Comparison of ENCODE assay signal across 18 mouse cellular contexts in genomic region chr11:11730062-11730461, GRCm38 (mm10). TPM values are rescaled to one million over a fixed set of nuclear protein-coding genes. Genes with fewer than 3 reads are reported as not detected.
A peak's percentile ranks its signal among the peaks of the same experiment; 100 is the strongest.
DNase-seq lines count a peak whose midpoint lies in the region; ATAC-seq and TF ChIP-seq lines count a peak whose summit lies in the region.
"Had no signal": no experiment of that assay in that cellular context is flagged by ENCODE, and none has a peak within 500 bp of the region (broad histone marks: within the 10 kb centered on the region; RNA-seq: fewer than 3 reads in every experiment).

No protein-coding gene starts in this region.

- H3K9ac ChIP-seq in heart, embryonic 11.5 days (ENCODE audit: low read depth, low read length): no peak overlapping the region
- peak overlapping the region; percentile 2; the same call in 1 of the 2 replicates for H3K9ac ChIP-seq in liver, embryonic 14.5 days (replicated peaks)
- H3K9ac ChIP-seq in midbrain, embryonic 13.5 days (replicated peaks): no peak overlapping the region
- H3K9ac ChIP-seq in hindbrain, embryonic 11.5 days (ENCODE audit: low read depth, low read length): no peak overlapping the region
- H3K9ac ChIP-seq: embryonic facial prominence, embryonic 15.5 days; forebrain, embryonic 13.5 days; hindbrain, embryonic 13.5 days; neural tube, embryonic 12.5 days had no signal

- no peak for TF ChIP-seq CTCF in bone marrow, adult 2 months (IDR thresholded peaks at IDR 0.05; ENCODE audit: control insufficient read depth, insufficient read depth, low read length)
- TF ChIP-seq CTCF in liver, embryonic 14.5 days (IDR thresholded peaks at IDR 0.05; ENCODE audit: low read depth): no peak

- TF ChIP-seq POLR2A in bone marrow, adult 2 months (IDR thresholded peaks at IDR 0.05; ENCODE audit: borderline replicate concordance, control insufficient read depth, low read depth, low read length): no peak

- H3K4me2 ChIP-seq in heart, embryonic 11.5 days: no peak overlapping the region
- peak overlapping the region; percentile 5 for H3K4me2 ChIP-seq in liver, embryonic 14.5 days (ENCODE audit: low read depth)
- H3K4me2 ChIP-seq in midbrain, embryonic 13.5 days (replicated peaks): no peak overlapping the region
- H3K4me2 ChIP-seq in hindbrain, embryonic 11.5 days (replicated peaks; ENCODE audit: low read depth, low read length): no peak overlapping the region
- H3K4me2 ChIP-seq: embryonic facial prominence, embryonic 15.5 days; forebrain, embryonic 13.5 days; hindbrain, embryonic 13.5 days; neural tube, embryonic 12.5 days had no signal

- intact Hi-C loops in heart, postnatal 25 days (cut with DNase I): no loop called here

- H3K9me3 ChIP-seq in heart, embryonic 11.5 days (replicated peaks; ENCODE audit: control insufficient read depth, low read length): no peaks in the 10 kb centered on the region
- no peaks in the 10 kb centered on the region for H3K9me3 ChIP-seq in liver, embryonic 14.5 days (ENCODE audit: control insufficient read depth, low read length)
- no peaks in the 10 kb centered on the region for H3K9me3 ChIP-seq in midbrain, embryonic 13.5 days
- no peaks in the 10 kb centered on the region for H3K9me3 ChIP-seq in hindbrain, embryonic 11.5 days (ENCODE audit: control insufficient read depth, low read length)
- H3K9me3 ChIP-seq: embryonic facial prominence, embryonic 15.5 days; forebrain, embryonic 13.5 days; hindbrain, embryonic 13.5 days; megakaryocyte, embryonic 14.5 days; neural tube, embryonic 12.5 days had no signal

- H3K27ac ChIP-seq in heart, embryonic 11.5 days (ENCODE audit: low read depth, low read length): peak overlapping the region; percentile 57
- peak overlapping the region; percentile 51; the same call in 1 of the 2 replicates for H3K27ac ChIP-seq in bone marrow, adult 2 months (ENCODE audit: control insufficient read depth, insufficient read depth, low read depth, low read length, poor library complexity)
- H3K27ac ChIP-seq in liver, embryonic 14.5 days: peak overlapping the region; percentile 95
- H3K27ac ChIP-seq in midbrain, embryonic 13.5 days: no peak overlapping the region
- no peak overlapping the region for H3K27ac ChIP-seq in hindbrain, embryonic 11.5 days (ENCODE audit: low read depth, low read length)
- H3K27ac ChIP-seq: embryonic facial prominence, embryonic 15.5 days; forebrain, embryonic 13.5 days; hindbrain, embryonic 13.5 days; neural tube, embryonic 12.5 days had no signal

- 64% methylated on average over 1 of the region's 1 CpGs for WGBS in heart, embryonic 11.5 days (ENCODE audit: insufficient replicate concordance)
- WGBS in bone marrow, adult 2 months: 9% methylated on average over 1 of the region's 1 CpGs
- WGBS in liver, embryonic 14.5 days (ENCODE audit: insufficient replicate concordance): 10% methylated on average over 1 of the region's 1 CpGs
- 88% methylated on average over 1 of the region's 1 CpGs for WGBS in midbrain, embryonic 13.5 days
- WGBS in hindbrain, embryonic 11.5 days: 91% methylated on average over 1 of the region's 1 CpGs

- TF ChIP-seq EP300 in liver, embryonic 14.5 days (IDR thresholded peaks at IDR 0.05; ENCODE audit: low read depth): no peak

- DNase-seq in heart, postnatal 25 days (ENCODE audit: low spot score): no peak
- no peak for DNase-seq in liver, embryonic 14.5 days (ENCODE audit: low read depth in 3 of 3, low spot score in 3 of 3)
- no peak for DNase-seq in hindbrain, embryonic 11.5 days (ENCODE audit: low spot score)
- DNase-seq: adrenal gland, postnatal 25 days; cerebellum, adult 8-10 months; right cerebral cortex, postnatal 25 days; thymus, postnatal 25 days had no signal

- no peak for ATAC-seq in heart, embryonic 11.5 days (replicated peaks; ENCODE audit: insufficient number of reproducible peaks, low FRiP score, low TSS enrichment)
- no peak for ATAC-seq in liver, embryonic 14.5 days (ENCODE audit: insufficient read depth)
- ATAC-seq in monocyte, adult 5-6 weeks (replicated peaks; ENCODE audit: insufficient number of reproducible peaks, low FRiP score, low TSS enrichment, poor library complexity, severe bottlenecking): peak; percentile 77
- no peak for ATAC-seq in midbrain, embryonic 13.5 days
- ATAC-seq in hindbrain, embryonic 11.5 days (ENCODE audit: low FRiP score): no peak
- ATAC-seq: activated CD4-positive, CD25-positive, alpha-beta regulatory T cell, adult 4 months; forebrain, embryonic 13.5 days; Patski had no signal

- H3K4me1 ChIP-seq in heart, embryonic 11.5 days (ENCODE audit: control insufficient read depth, insufficient read depth, low read length): 0 out of 2 replicates have a peak, but pooled peaks cover 2% of the 10 kb centered on the region
- H3K4me1 ChIP-seq in bone marrow, adult 2 months (ENCODE audit: control insufficient read depth, insufficient read depth, low read length): peaks cover 34% of the 10 kb centered on the region
- H3K4me1 ChIP-seq in liver, embryonic 14.5 days (replicated peaks; ENCODE audit: control insufficient read depth in 2 of 2, insufficient read depth in 2 of 2, low read length in 1 of 2): peaks cover 91 to 95% of the 10 kb centered on the region in 2 experiments
- no peaks in the 10 kb centered on the region for H3K4me1 ChIP-seq in midbrain, embryonic 13.5 days (replicated peaks)
- no peaks in the 10 kb centered on the region for H3K4me1 ChIP-seq in hindbrain, embryonic 11.5 days (replicated peaks; ENCODE audit: control insufficient read depth, insufficient read depth, low read length)
- H3K4me1 ChIP-seq: embryonic facial prominence, embryonic 15.5 days; forebrain, embryonic 13.5 days; hindbrain, embryonic 13.5 days; neural tube, embryonic 12.5 days had no signal

- H3K27me3 ChIP-seq in heart, embryonic 11.5 days (ENCODE audit: control insufficient read depth, insufficient read depth, low read length): no peaks in the 10 kb centered on the region
- H3K27me3 ChIP-seq in liver, embryonic 14.5 days (ENCODE audit: control insufficient read depth, insufficient read depth, low read length): no peaks in the 10 kb centered on the region
- H3K27me3 ChIP-seq in midbrain, embryonic 13.5 days: no peaks in the 10 kb centered on the region
- H3K27me3 ChIP-seq in hindbrain, embryonic 11.5 days (ENCODE audit: control insufficient read depth, insufficient read depth, low read length): no peaks in the 10 kb centered on the region
- H3K27me3 ChIP-seq: embryonic facial prominence, embryonic 15.5 days; forebrain, embryonic 13.5 days; hindbrain, embryonic 13.5 days; megakaryocyte, embryonic 14.5 days; neural tube, embryonic 12.5 days had no signal

- H3K36me3 ChIP-seq in heart, embryonic 11.5 days (ENCODE audit: control insufficient read depth, insufficient read depth, low read length): no peaks in the 10 kb centered on the region
- H3K36me3 ChIP-seq in liver, embryonic 14.5 days (replicated peaks; ENCODE audit: control insufficient read depth, insufficient read depth, low read depth): peaks cover 13% of the 10 kb centered on the region
- H3K36me3 ChIP-seq in midbrain, embryonic 13.5 days: no peaks in the 10 kb centered on the region
- H3K36me3 ChIP-seq in hindbrain, embryonic 11.5 days (ENCODE audit: control insufficient read depth, insufficient read depth, low read length): no peaks in the 10 kb centered on the region
- H3K36me3 ChIP-seq: embryonic facial prominence, embryonic 15.5 days; hindbrain, embryonic 13.5 days; neural tube, embryonic 12.5 days had no signal

- no peak overlapping the region for H3K4me3 ChIP-seq in heart, embryonic 11.5 days (ENCODE audit: low read depth, low read length)
- H3K4me3 ChIP-seq in bone marrow, adult 2 months (replicated peaks; ENCODE audit: control insufficient read depth, low read depth, low read length): no peak overlapping the region
- no peak overlapping the region for H3K4me3 ChIP-seq in liver, embryonic 14.5 days (ENCODE audit: insufficient read depth in 1 of 2, low read depth in 2 of 2, low read length in 2 of 2)
- no peak overlapping the region for H3K4me3 ChIP-seq in midbrain, embryonic 13.5 days (replicated peaks)
- H3K4me3 ChIP-seq in hindbrain, embryonic 11.5 days (ENCODE audit: low read depth, low read length): no peak overlapping the region
- H3K4me3 ChIP-seq: embryonic facial prominence, embryonic 15.5 days; forebrain, embryonic 13.5 days; hindbrain, embryonic 13.5 days; megakaryocyte, embryonic 14.5 days; neural tube, embryonic 12.5 days had no signal

RNA-seq across cellular contexts. Expression of gene Ikzf1, which starts 45.3 kb away (rescaled TPM):
- polyA plus RNA-seq in heart, embryonic 11.5 days (2014; fragmentation: Nextera tagmentation; extraction: Ambion mirVana): 7.0 and 7.6 TPM in 2 replicates
- total RNA-seq in heart, postnatal 25 days (2021): 1 to 10 TPM; 1.8 to 2.2 TPM
- polyA plus RNA-seq in bone marrow, adult 2 months (2011; ENCODE audit: insufficient read depth, insufficient read length, low replicate concordance, missing spikeins): 32.8 and 38.1 TPM in 2 replicates
- 63.3 and 65.4 TPM in 2 replicates for polyA plus RNA-seq in liver, embryonic 14.5 days (2012; rRNA removed)
- polyA plus RNA-seq in liver, embryonic 14.5 days (2014; fragmentation: Nextera tagmentation; extraction: Ambion mirVana): 46.6 and 60.5 TPM in 2 replicates
- 137 to 339 TPM (median 177 TPM) in 3 replicates for total RNA-seq in monocyte, adult 5-6 weeks (2017)
- polyA plus RNA-seq in midbrain, embryonic 13.5 days (2015; fragmentation: Nextera tagmentation; extraction: Ambion mirVana): 0.81 and 1.2 TPM in 2 replicates
- 2.3 and 3.5 TPM in 2 replicates for polyA plus RNA-seq in hindbrain, embryonic 11.5 days (2014; fragmentation: Nextera tagmentation; extraction: Ambion mirVana)
- polyA plus RNA-seq: Patski had no signal

Comparison
In these comparisons a context has a peak if more than half of its experiments do, and no peak if none do; other contexts are left out.
1. H3K27ac ChIP-seq: peak in heart, embryonic 11.5 days (single experiment), bone marrow, adult 2 months (single experiment) and liver, embryonic 14.5 days (single experiment); none in midbrain, embryonic 13.5 days (single experiment) and hindbrain, embryonic 11.5 days (single experiment).